Mouse (Mus musculus): Measurements from ENCODE around the gene Prkn. TPM values are rescaled to one million over a fixed set of nuclear protein-coding genes. Genes with fewer than 3 reads are reported as not detected.

The Prkn gene
- total RNA-seq, 2 experiments from 2014 or later = 14.0 to 21.0 TPM

DNA sequence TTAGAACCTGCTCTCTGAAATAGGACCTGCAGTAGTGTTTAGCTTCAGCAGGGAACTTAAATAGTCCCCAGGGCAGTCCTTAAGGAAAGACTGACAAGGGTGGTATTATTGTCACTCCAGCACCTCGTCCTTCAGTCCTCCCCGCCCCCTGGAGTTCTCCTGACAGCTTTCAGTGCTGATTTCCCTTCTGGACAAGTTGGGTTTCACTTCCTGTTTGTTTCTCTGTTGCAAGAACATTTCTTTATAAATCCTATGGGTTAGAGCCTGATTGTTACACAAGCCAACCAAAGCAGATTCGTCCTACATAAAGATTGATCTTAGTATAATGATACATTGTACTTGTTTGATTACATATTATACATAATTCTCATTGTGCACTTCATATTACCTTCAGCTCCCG is 142.0 kb downstream of the Prkn start:
- DNase-seq (ENCODE audit: extremely low spot score in 1 of 2, low spot score in 1 of 2) = no peak

DNA sequence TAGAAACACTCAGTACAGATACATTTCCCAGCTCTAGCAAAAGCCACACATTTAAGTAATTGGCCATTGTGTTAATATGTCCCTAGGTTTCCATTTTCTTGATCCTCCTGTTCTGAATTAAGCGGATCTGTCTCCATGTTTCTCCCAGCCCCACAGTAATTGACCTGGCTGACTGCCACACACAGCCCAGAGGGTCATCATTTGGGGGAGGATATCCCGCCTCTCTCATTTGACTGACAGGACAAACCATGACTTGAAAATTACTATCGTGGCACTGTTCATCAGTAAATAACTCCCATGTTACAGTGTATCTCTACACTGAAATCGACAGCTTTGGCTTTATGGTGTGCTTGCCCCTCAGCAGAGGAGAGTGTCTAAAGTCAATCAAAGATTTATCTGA is 146.9 kb downstream of the Prkn start:
- no peak for DNase-seq (ENCODE audit: extremely low spot score in 1 of 2, low spot score in 1 of 2)

DNA sequence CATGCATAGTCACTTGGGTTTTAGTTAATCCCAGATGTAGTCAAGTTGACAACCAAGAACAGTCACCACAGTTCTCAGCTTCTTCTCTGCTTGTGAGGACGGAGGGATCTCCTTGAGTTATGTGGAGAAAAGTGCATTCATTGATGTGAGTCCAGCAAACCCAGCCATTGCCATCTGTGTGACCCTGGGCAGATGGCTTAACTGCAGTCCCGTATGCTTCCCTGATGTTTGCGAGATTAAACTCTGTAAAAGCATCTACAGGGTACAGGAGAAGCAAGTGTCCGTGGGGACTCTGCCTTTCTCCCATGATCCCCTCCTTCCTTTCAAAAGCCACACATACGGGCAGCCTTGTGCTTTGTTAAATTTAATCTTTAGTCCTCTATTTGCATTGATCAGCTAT is 157.1 kb downstream of the Prkn start:
- no peak for DNase-seq (ENCODE audit: extremely low spot score in 1 of 2, low spot score in 1 of 2)

DNA sequence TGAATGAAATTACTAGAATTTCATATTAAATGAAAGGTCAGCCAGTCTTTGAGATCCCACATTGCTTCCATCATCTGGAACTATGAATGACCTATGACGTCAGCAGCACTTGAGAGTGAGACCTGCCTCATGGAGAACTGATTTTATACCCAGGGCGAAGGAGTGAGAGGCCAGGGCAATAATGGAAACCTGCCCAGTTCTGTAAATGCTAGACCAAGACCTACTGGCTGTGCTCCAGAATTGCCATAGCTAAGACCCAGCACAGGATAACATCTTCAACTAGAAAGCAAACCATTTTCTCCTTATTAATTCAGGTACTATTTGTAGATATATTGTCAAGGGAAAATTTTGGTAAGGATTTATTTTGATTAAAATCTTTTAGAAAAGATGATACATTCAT is 183.2 kb downstream of the Prkn start:
- no peak for DNase-seq (ENCODE audit: extremely low spot score in 1 of 2, low spot score in 1 of 2)

DNA sequence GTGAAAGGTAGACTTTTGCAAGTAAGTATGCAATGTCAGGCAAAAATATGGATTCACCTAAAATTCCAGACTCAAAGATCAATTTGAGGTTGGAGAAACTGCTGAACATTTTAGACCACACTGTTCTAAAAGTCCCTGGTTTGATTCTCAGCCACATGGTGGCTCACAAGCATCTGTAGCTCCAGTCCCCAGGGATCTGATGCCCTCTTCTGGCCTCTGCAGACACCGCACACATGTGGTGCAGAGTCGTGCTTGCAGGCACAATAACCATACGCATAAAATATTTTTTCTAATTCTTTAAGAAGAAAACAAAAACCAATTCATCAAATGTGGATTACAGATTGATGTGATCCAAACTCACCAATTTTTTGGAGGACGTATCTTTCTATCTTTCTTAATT is 189.2 kb downstream of the Prkn start:
- DNase-seq (ENCODE audit: extremely low spot score in 1 of 2, low spot score in 1 of 2) = no peak

DNA sequence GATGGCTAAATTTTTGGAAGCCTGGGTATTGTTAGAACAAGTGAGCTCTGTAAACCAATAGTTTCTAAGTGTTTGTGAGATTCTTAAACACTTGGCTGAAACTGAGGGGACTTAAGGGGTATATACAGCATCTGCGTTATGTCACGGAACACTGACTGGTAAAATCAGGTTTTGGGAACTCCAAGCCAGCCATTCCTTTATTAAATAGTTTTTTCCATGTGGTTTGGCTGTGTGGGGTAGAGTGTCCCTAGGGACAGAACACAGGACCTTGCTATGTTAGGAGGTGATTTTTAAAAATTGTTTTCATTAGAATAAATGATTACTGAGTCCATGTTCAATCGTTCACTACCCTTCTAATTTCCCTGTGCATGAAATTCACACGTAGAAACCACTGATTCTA is 190.8 kb downstream of the Prkn start:
- no peak for DNase-seq (ENCODE audit: extremely low spot score in 1 of 2, low spot score in 1 of 2)

DNA sequence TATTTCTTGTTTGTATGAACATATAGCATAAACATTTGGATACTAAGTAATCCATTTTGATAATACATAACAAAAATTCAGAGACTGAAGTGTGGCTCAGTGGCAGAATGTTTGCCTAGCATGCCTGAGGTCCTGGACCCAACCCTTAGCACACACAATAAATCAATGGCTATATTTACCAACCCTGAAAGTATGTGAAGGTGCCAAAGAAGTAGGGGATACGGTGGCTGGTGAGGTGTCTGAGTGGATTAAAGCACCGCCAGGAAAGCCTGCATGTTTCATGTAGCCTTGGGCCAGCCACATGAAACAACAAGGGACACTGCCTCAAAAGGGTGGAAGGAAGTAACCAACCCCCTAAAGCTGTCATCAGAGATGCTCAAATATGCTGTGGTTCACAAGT is 192.2 kb downstream of the Prkn start:
- no peak for DNase-seq (ENCODE audit: extremely low spot score in 1 of 2, low spot score in 1 of 2)

DNA sequence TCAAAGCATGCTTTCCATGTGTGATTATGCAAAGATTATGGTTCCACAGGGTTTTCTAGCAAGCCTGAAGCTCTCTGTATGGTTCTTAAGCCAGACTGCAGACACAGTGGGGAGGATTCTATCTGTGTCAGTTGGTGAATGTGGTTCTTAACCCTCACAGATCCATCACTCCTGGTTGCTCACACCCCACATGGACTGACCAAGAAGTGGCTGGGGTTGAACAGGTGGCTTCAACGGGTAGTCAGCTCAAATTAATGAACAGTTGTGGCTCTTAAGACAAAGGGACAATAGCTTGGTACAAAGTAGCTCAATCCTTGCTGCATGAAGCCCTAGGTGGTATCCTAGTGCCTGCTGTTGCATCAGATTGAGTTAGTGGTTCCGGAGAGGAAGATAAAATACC is 193.4 kb downstream of the Prkn start:
- no peak for DNase-seq (ENCODE audit: extremely low spot score in 1 of 2, low spot score in 1 of 2)

DNA sequence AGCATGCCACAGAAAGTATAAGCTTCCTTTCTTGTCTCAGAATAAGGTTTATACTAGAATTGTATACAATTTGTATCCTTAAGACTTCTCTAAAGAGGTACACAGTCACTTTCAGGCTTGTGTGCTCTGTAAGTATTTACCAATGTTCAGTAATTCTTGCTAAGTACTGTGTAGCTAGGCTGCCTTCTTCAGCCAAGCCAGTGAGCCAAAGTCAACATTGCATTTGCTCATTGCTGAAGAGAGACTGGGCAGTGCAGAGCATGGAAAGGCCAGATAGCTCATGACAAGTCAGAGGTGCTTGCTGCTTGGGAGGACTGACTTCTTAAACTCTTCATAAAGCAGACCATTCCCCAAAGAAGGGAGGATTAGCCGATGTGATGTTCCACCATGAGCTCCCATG is 198.1 kb downstream of the Prkn start:
- no peak for DNase-seq (ENCODE audit: extremely low spot score in 1 of 2, low spot score in 1 of 2)

DNA sequence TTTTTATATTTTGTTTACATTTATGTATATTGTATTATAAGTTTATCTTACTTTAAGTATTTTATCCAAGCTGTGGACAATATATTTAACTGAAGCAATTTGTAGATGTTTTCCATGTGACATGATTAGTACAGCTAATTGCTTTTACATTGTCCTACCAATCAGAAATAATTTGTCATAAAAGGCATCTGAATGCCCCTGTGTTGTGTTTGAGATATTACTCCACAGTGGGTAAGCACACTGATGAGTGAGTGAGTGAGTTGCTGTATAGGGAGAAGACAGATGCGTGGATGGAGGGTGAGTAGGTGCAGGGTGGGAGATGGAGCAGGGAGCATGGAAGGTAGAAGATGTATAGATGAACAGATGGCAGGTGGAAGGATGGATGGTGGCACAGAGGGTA is 218.8 kb downstream of the Prkn start:
- no peak for DNase-seq (ENCODE audit: extremely low spot score in 1 of 2, low spot score in 1 of 2)

DNA sequence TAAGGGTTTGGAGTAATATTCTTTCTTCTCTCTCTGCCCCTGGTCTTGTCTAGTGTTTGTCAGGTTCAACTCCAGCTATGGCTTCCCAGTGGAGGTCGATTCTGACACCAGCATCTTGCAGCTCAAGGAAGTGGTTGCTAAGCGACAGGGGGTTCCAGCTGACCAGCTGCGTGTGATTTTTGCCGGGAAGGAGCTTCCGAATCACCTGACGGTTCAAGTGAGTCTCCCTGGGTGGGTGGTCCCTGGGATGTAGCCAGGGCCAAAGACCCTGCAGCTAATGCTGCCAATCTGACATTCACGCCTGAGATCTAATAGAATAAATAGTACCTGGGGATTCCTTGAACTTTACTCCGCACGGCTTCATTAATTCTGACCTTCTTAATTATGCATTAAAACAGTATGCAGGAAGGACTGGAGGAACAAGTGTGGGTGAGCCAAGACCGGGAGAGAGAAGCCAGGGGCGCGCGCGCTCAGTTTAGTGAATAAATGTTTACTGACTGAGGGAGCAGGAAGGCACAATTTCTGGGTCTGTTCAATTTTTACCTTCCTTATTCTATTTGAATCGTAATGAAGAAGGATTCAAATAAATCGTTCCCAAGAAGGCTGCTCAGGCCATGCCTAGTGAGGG is 227.0 kb downstream of the Prkn start:
- no peak for DNase-seq (ENCODE audit: extremely low spot score in 1 of 2, low spot score in 1 of 2)

DNA sequence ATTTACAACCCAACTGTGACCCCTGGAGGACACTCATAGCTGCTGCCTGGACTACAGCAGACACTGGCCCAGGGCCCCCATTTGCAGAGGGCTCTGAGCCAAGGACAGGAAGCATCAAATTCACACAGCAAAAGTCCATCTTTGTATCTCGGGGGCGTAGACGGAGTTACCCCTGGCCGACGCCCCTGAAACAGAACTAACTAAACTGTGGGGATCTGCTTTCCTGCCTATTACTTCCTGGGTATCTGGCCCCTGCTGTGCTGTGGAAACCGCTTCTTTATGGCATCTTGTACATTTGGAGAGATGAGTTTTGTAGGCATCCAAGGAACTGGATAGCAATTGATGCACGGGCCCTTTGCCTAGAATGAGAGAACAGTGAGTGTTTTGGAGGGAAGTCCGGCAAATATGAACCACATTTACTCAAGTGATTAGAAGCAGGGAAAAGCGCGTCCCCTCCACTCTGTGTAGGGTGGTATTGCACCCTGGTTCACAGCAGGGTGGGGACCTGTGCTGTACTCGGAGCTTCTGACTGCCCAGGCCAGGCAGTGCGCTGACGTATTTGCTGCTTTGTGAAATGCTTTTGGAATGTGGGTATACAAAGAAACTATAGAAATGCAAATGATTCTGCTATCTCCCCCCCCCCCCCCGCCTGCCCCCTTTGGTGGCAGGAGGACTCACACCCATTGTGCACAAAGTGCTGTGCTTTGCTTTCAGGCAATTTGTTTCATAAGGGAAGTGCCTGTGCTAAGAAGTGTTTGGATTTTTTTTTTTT is 227.7 kb downstream of the Prkn start:
- peak; percentile 23 to 28 for DNase-seq (ENCODE audit: extremely low spot score in 1 of 2, low spot score in 1 of 2)

DNA sequence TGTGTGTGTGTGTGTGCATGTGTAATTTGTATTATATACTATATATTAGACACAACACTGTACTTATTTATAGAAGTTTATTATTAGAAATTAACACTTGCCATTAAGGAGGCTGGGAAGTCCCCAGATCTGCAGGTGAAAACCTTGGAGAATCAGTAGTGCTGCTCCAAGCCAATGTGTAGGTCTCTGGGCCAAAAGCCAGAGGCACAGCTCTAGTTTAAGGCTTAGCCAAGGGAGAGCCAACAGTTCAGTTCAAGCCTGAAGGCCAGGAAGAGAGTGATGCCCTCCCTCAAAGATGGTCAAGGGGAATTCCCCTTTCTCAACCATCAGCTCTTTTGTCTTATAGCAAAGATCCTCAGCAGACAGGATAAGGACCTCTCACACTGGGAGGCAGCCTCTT is 230.8 kb downstream of the Prkn start:
- no peak for DNase-seq (ENCODE audit: extremely low spot score in 1 of 2, low spot score in 1 of 2)

DNA sequence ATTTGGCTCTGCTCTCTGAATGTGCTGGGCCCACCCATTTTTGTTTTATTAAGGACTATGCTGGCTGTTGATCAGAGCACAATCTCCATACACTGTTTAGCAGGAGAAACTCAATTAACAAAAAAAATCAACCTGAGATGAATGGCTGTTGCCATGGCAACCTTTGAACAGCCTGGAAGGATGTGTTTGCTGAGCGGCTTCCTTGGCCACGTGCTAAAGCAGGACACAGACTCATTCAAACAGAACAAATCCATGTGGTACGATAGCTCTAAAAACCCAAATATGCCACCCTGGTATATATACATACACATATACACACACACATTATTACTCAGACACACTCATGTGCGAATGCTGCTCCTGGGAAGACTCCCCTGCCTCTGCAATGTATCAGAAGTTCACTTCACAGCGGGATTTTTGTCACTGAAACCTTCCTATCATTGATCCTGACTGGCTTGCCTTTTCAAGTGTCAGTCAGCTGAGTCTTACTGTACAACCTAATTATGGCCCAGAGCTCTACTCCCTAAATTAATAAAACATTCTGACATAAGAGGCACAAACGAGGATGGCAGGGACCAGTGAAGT is 236.2 kb downstream of the Prkn start:
- no peak for DNase-seq (ENCODE audit: extremely low spot score in 1 of 2, low spot score in 1 of 2)

DNA sequence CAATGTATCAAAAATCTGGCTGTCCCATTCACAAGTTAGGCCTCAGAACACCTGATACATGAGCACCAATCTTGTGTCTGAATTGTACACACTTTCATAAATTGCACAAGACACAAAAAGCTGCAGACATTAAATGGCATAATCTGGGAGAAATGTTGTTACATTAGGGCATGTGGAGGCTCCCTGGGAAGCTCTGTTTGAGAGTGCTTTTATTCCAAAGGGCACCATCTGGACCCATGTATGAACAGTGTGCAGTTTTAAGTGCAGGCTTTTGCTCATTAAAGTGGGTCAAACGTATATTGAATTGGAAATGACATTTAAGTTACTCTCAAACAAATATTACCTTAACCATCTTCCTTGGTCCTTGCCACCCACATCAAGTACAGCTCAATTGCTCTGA is 246.3 kb downstream of the Prkn start:
- no peak for DNase-seq (ENCODE audit: extremely low spot score in 1 of 2, low spot score in 1 of 2)

DNA sequence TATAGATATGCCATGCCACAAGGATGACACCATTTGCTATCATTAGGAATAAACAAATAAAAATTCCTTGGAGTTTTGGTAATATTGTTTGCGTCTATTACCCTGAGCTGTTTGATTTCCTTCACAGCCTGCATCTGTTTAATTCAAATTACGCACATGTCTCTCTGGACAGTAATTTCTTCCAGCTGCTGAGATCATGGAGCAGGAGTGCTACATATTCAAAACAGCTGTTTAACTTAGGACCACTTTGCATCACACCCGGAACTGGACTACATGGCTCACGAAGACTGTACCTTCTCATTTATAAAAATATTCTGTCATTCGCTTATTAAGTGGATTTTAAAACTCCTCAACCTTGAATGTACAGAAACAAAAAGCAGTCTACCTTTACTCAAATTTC is 246.9 kb downstream of the Prkn start:
- no peak for DNase-seq (ENCODE audit: extremely low spot score in 1 of 2, low spot score in 1 of 2)

DNA sequence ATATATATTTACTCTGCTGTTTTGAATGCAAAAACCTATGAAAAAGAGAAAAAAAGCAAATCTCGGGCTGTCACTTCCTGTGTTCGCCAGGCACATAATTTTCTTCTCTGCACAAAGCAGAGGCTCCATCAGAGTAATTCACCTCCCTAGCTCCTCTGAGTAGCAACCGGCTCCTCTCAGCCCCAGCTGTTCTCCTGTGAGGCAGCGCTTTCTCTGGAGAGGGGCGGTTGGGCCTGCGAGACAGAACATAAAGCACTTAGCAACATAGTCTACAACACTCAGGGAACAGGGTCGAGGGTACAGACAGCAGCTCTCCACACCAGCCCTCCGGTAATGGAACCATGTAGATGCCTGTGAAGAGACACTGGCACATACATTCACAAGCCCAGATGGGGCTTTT is 247.6 kb downstream of the Prkn start:
- no peak for DNase-seq (ENCODE audit: extremely low spot score in 1 of 2, low spot score in 1 of 2)

DNA sequence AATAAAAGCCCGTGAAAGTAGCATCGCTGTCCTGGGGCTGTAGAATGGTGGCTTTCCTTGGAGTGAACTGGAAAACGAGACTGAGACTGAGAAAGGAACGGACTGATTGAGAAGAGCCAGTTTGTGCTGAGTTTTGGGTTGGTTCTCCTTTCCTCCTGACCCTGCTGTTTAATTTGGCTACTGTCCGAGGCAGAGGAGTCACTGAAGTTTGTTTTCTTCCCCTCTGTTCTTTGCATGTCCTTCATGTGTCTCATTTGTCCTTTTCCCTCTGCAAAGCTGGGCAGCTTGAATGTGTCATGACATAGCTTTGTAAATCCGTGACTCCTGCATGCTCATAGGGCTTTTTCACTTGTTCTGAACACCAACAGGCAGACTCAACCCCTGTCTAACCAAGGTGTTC is 249.2 kb downstream of the Prkn start:
- DNase-seq (ENCODE audit: extremely low spot score in 1 of 2, low spot score in 1 of 2) = no peak

DNA sequence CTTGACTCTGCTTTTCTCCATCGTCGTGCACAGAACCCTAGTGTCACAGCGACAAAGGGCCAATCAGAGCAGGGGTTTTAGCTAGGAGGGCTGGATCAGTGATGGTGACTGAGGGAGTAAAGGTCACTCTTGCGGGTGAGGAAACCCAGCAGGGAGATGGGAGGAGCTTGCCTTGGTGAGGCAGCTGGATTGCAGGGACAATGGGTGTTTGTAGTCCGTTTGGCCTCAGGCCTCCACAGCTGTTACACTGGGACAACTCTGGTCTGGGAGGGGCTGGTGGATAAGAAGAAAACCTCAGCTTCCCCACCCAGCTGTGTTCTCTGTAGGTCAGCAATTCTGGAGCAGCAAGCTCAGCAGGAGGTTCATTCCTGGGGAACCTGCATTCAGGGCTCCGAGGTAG is 252.7 kb downstream of the Prkn start:
- no peak for DNase-seq (ENCODE audit: extremely low spot score in 1 of 2, low spot score in 1 of 2)

DNA sequence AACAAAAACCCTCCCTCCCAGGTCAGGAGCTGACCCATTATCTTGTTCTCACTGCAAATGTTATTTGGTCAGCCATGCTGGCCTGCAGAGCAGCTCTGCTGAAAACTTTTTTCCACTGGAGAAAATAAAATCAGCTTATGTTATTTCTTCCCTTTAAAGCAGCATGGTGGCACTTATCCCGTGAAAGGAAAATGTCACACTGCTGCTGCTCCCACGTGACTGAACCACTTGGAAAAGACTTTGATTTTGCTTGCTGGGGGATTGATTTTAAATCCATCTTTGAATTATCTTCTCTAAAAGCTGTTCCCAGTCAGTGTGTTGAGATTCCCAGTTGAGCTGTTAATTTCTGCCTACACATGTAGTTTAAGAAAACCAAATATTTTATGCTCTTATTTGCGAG is 253.1 kb downstream of the Prkn start:
- no peak for DNase-seq (ENCODE audit: extremely low spot score in 1 of 2, low spot score in 1 of 2)

DNA sequence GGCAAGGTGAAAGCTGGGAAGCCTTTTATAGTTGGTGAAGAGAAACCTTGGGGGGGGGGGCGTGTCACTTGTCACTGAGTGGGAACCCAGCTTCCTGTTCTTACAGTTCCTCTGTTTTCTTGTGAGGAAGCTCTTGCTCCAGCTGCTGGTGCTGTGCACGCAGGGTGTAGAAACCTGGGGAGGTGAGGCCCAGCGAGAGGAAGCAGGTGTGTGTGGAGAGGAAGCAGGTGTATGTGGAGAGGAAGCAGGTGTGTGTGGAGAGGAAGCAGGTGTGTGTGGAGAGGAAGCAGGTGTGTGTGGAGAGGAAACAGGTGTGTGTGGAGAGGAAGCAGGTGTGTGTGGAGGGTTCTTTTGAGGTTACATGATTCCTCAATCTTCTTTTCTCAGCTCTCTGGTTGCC is 266.8 kb downstream of the Prkn start:
- DNase-seq (ENCODE audit: extremely low spot score in 1 of 2, low spot score in 1 of 2) = no peak

DNA sequence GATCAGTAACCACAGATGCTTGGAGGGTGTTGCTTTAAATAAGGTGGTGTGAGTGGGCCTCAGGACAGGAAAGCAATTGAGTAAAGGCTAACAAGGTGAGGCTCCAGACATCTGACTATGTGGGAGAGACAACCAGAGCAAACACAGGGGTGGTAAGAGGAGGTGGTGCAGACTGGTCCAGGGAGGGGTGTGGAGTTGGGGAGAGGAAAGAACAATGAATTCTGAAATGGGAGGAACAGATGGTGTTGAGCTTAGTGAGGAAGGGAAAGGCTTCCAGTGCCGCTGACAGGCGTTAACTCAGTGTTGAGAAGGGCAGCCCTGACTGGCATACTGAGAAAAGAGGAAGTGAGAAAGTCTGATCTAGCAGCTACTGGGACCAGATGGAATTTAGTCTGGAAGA is 267.7 kb downstream of the Prkn start:
- no peak for DNase-seq (ENCODE audit: extremely low spot score in 1 of 2, low spot score in 1 of 2)

Measured in layer of hippocampus, postnatal 25 days (tissue).